Mouse (Mus musculus) heart, postnatal 4 days (tissue): Measurements from ENCODE around the gene Plcg1. TPM values are rescaled to one million over a fixed set of nuclear protein-coding genes. Genes with fewer than 3 reads are reported as not detected.
A peak's percentile ranks its signal among the peaks of the same experiment; 100 is the strongest.

ENCODE experiments used
- DNase-seq: peaks from one replicate; pipeline ENCODE4 v3.0.0; 2021
- total RNA-seq, 2 experiments: library from RNA; stranded (reverse); gene quantifications; 2 replicates each; pipeline ENCODE4 v1.2.3; 2021

The Plcg1 gene
- total RNA-seq, result 10 to 100 TPM; 92.0 to 93.6 TPM

GRCm38 (mm10) chr2:160731117-160731838, at the start of gene Plcg1:
Gene Plcg1 (plus strand): TSS chr2:160731300.
- DNase-seq, result peak; percentile 95

DNA sequence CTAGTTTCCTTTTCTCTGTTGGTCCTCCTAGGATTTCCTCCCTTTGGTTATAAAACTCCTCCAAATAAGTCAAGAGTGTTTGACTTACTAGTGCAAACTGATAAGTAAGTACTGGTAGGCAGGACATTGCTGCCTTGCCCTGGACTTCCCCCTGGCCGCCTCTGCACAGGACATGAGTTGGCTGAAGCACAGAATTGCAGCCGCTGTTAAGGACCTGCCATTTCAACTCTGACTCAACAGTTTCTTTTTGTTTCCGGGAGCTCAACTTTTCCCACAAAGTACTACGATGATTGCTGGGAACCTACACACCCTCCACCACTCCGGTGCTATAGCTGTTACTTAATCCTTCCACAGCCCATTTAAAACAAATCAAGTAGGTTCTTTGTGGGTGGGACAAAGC, 30.8 kb upstream of the Plcg1 start:
- peak; percentile 64 for DNase-seq

DNA sequence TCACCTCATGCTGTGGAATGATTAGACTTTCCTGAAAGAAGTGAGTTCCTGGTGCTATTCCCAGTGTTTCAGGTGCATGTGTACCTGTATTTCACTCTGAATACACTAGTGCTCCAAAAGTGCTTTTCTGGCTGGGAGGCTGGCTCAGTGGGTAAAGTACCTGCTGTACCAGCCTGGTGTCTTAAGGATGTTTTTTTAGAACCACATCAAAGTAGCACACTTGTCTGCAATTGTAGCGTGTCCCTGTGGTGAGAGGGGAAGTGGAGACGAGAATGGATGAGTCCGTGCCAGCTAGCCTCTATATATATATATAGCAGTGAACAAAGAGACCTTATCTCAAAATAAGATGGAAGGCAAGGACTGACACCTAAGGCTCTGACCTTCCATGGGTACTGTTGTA, 29.5 kb upstream of the Plcg1 start:
- DNase-seq, result no peak

DNA sequence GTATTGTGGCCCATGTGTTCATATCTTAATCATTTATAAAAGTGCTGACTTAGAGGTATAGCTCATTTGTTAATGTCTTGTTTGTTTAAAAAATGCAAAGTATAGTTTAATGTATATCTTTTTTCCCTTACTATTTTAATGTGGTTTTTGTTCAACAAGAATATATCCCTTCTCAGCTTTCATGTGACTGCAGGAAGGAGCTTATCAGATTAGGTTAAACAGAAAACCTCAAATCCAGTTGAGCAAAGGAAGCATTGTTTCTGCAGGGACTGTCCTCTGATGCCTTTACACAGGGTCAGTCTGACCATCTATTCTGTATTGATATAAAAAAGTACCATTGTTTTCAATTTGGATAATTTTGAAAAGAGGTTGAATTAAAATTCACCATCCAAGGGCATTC, 28.3 kb upstream of the Plcg1 start:
- no peak for DNase-seq

DNA sequence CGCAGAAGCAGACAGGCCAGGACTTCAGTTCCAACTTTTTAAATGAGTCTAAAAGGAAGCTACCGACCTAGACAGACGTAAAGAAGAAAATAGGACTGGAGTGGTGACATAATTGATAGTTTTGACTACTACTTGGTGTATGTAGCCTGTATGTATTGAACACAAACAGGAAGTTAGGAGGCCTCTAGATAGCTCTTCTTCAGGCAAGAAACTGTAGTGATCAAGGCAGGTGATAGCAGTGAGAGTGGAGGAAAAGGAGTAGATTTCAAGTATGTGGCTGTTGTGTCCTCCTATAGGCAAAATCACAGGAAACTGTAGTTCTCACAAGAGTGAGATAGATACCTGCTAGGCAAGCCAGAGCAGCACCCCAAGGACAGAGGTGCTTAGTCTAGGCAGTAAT, 23.4 kb upstream of the Plcg1 start:
- no peak for DNase-seq

DNA sequence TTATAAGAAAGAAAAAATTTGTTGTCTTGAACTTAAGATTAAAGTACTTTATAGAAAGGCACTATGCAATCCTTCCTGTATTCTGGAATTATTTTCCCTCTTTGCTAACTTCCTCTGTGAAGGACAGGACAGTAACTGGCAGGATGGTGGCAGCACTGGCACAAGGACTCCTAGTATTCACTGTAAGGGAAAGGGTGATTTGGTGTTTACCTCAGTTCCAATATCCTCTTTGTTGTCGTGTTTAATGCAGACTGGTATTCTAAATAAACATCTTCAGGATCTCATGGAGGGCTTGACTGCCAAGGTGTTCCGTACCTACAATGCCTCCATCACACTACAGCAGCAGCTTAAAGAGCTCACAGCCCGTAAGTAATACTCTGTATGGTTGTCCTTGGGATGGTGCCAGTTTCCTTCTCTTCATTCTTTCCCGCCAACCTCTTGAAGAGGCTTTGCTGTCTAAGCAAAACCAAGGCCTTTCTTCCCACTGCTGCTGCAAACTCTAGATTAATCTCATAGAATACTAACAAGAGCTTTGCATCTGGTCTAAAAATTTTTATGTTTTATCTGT, 15.6 kb upstream of the Plcg1 start:
- no peak for DNase-seq

DNA sequence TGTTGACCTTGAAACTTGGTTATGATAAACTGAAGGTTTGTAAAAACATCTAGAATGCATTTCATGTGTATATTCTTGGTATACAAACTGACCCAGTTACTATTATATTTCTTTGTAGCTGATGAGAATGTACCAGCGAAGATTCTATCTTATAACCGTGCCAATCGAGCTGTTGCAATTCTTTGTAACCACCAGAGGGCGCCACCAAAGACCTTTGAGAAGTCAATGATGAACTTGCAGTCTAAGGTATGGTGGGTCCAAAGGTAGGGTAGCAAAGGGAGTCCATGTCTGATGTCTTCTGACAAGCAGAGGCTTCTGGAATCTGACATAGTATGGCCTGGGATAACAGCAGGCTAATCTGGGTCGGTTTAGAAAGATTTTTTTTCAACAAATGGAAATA, 13.8 kb upstream of the Plcg1 start:
- DNase-seq, result peak; percentile 62

DNA sequence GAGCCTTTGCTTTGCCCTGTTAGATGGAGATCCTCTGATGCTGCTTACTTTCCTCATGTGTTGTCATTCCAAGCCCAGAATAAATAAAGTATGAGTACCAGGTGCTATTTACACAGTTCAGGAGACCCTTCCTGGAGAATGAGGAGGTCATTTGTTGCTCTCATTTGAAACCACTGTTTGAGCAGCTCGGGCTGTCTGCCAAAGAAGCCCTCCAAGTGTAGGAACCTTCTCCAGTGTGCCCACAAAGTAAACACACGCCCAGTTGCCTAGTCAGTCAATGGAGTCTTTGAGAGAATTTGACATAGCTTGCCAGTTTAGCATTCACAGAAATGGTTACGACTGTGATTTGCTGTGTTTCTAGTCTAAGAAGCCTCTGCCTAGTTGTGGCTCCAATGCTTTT, 12.3 kb upstream of the Plcg1 start:
- DNase-seq, result no peak

DNA sequence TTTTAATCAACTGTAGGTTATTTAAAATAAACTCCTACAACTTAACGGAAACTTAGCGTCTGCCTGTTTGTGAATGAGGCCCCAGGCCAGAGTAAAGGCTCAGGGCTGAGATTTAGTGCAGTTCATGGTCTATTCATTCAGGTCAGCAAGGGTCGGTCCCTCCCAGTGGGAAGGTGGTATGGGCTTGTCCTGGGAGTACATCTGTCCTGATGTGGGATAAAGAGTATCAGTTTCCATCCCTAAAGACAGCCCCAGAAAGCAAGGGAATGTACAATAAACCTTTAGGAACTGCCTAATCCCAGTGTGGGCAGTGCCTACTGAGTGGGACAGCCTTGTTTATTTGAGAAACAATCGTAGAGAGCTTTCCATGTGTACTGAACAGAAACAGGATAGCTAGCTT, 8.4 kb upstream of the Plcg1 start:
- DNase-seq, result no peak

DNA sequence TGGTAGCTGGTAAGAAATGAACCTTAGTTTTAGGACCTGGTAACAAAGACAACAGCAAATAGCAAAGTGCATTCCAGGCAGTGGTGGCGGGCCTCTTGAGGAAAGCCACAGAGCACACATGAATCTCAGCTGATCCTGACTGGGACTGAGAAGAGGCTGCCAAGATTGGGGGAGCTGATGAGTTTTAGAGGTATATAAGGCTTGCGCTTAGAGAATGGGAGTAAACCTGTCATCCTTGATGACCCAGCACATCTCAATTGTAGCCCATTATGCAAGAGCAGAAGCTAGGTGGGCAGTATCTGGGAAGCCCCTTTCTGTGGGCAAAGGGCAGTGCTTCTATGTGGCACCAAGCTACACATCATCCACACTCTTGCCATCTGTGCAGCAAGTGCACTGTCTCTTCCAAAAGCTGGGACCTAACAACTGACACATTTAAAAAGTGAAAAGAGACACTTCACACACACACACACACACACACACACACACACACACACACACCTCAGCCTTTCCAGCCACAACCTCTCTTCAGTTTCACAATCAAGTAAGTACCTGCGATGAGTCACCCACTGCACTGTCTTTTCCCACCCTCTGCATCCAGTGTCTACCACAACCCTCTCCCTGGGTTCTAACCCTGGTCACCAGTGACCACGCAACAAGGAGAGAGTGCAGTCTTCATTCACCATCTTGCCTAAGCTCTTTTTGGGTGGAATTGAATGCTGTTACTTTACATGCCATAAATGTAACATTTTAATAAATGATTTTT, 7.3 kb upstream of the Plcg1 start:
- DNase-seq, result no peak

DNA sequence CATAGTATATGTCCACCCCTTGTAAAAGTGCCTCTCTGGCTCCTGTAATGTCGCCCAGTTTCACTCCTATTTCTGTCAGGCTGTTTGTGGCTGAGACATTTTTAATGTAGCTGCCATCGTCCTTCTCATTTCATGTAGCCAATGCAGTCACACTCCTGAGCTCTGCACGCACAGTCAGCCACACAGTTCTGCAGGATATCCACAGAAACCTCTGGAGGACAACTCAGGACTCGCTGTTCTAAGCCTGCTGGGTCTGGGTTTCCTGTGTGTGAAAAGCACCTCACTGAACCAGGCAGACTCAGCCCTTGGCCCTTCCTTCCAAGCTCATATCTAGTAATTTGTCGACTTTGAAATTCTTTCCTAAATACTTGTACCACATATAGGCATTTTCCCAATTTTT, 6.6 kb upstream of the Plcg1 start:
- DNase-seq, result no peak

- DNase-seq, result no peak
Measured at GRCm38 (mm10) chr2:160725877-160726864, 4.9 kb upstream of the Plcg1 start.

GRCm38 (mm10) chr2:160728972-160729371, 2.1 kb upstream of the Plcg1 start:
- peak; percentile 4 for DNase-seq

GRCm38 (mm10) chr2:160729436-160729835, 1.7 kb upstream of the Plcg1 start:
- no peak for DNase-seq

DNA sequence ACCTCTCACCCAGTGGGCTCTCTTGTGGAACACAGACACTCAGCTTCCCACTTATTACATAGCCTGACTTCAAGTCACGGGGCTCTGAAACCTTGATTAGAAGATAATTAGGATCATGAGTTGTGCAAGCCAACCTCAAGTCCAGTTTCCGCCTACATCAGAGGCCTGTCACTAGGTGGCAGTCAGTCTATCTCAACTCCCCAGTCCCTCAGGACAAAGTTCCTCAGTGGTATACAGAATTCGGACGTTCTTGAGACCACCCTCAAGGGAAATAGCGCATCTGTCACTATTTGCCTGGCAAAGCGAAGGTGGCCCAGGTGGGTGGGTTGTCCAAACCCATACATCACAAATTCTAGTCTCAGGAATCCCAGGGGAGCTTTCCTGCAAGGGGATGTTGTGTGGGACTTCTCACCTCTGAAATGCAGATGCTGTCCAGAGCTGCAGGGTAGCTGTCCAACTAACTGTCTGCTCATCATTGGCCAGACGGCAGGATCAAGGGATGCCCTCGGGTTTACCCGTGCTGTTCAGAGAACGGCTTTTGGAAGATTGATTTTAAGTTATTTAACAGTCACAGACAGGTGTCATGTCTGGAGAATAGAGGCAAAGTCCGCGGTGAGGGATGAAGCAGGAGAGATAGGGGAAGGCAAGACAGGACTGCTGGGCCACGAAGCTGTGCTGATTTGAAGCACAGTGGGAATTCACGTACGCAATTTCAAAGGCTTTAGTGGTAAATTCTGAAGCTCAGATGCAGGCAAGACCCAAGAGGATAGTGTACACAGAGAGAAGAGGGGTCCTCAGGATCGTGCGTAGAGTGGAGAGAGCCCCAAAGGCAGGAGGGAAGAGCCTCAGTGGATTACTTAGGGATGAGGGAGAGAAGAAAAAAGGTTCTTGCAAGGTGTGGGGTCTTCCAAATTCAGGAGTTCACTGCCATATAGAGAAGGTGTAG, 976 bp upstream of the Plcg1 start:
- peak; percentile 31 for DNase-seq

DNA sequence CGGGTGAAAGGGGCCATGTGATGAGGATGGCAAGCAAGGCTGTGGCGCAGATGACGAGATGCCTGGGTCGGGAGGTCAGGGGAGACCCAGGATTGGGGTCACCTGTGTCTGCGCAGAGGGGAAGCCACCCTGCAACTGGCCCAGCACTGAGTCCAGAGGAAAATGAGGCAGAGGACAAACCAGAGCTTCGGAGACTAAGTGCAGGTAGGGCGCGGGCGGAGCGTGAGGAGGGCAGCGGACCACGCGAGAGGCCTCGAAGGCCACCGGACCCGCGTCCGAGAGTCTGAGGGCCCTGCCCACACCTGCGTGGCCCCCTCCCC, 343 bp upstream of the Plcg1 start:
- no peak for DNase-seq

GRCm38 (mm10) chr2:160731839-160732261, 750 bp downstream of the Plcg1 start:
- peak; percentile 78 for DNase-seq

DNA sequence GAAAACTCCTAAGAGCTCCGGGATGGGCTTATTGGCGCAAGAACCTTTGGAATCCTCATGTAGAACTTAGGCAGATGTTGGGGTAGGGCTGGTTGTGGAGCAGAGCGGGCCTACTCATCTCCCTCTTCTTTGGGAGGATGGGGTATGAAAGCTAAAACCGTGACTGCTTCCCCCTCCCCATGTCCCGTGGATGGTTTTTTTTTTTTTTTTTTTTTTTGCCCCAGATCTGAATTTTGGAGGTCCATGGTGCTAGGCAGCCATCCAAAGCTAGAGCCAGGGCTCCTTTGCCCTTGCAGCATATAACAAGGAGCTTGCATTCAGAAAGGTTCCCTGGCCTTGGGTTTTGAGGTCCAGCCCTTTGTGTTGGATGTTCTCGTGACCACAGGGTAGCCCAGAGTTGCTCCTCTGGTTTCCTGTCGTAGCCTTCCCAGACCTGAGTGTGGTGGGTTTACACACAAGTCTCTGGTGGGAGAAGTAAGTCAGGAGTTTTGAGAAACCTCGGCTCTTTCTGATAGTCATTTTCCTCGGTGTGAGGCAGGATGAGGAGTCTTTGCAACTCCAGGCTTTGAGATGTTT, 1.4 kb downstream of the Plcg1 start:
- no peak for DNase-seq

DNA sequence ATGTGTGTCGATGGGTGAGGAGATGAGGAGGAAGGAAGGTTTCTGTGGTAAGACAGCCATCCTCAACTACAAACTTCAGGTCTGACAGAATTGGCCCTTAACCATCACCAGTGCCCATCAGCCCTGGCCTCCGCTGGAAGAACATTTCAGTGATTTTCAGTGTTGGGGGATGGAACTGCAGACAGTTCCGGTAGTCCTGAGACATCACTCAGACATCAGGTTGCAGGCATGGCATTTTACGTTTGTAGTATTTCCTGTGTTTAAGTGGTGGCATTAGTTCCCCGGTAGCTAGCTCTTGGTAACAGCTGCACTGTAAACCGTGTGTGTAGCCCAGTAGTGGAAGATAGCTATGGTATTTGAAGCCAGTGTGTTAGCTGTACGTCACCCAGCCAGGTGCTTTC, 2.0 kb downstream of the Plcg1 start:
- DNase-seq, result no peak

DNA sequence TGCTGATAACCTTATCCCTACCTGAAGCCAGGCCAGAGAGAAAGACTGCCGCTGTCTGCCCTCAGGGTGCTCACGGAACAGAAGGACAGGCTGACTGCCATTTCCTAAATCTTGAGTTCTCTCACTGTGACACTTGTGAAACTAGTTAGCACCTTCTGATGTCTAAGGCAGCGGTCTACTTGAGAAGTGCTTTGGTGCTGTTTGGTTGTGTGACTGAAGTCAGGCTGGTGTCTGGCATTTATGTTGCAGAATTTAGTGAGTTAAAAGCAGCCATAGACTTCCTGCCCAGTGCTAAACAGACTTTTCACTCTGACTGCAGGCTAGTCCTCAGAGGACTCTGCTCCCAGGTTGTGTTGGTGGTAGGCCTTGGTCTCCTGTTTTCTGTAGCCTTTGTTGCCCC, 3.2 kb downstream of the Plcg1 start:
- DNase-seq, result no peak

- DNase-seq, result no peak
Measured at GRCm38 (mm10) chr2:160735706-160736310, 4.7 kb downstream of the Plcg1 start.
